Mouse (Mus musculus): ENCODE results near the gene Fgfr1op2. TPM values are rescaled to one million over a fixed set of nuclear protein-coding genes. Genes with fewer than 3 reads are reported as not detected.

Fgfr1op2 gene
- 127 TPM for polyA plus RNA-seq (2017; shearing (Covaris generic))

DNA sequence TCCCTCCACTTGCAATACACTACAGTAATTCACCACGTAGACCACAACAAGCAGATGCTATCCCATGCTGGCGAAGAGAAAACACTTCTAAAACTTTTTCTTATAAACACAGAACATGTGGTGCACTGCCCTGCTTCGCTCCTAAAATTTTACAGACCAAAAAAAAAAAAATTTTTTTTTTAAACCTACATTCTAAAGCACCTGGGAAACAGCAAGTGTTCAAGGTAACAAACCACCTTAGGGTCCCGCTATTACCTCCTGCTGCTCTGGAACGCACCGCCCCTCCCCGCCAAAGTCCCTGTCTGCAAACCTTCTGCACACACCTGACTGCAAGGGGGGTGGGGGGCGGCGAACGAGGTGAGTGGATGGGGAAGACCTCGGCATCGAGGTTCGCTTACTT is at the start of gene Fgfr1op2:
Gene Fgfr1op2, plus strand, starts transcription at position 301 of the 400 bp plus-strand sequence.

DNA sequence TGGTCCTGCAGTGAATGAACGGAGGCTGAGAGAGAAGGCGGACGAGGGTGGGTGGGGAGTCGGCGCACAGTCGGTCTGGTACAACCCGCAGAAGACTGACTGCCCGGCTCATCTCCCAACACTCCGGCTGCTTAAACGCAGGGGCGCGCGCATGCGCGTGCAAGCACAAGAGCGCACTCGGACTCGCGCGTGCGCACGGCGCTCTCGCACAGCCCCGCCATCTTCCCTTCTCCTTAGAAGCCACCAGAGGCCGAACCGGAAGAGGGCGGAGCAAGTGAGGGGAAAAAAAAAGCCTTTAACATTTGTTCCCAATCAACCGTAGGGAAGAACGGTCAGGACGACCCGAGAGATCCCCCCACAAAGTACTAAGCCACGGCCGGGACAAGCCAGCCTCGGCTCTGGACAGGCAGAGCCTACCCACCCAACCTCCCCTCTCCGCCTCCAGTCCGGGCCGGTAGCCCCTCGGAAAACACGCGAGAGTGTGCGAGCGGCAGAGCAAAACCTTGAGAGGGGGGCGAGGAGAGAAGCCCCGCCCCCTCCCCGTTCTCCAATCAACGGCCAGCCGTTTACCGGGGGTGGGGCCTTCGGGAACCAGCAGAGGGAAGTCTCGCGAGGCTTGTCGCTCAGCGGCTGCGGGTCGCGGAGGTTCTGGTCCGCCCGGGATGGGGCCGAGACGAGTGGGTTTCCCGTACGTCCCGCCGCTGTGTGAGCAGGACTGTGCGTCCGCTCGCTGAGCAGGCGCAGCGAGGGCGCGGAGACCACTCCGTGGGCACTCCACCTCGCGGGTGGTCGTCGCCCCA is 507 bp downstream of the Fgfr1op2 start, which contains the start of gene Ints13:
Gene Ints13, minus strand, starts transcription at position 526 of the 800 bp plus-strand sequence.

DNA sequence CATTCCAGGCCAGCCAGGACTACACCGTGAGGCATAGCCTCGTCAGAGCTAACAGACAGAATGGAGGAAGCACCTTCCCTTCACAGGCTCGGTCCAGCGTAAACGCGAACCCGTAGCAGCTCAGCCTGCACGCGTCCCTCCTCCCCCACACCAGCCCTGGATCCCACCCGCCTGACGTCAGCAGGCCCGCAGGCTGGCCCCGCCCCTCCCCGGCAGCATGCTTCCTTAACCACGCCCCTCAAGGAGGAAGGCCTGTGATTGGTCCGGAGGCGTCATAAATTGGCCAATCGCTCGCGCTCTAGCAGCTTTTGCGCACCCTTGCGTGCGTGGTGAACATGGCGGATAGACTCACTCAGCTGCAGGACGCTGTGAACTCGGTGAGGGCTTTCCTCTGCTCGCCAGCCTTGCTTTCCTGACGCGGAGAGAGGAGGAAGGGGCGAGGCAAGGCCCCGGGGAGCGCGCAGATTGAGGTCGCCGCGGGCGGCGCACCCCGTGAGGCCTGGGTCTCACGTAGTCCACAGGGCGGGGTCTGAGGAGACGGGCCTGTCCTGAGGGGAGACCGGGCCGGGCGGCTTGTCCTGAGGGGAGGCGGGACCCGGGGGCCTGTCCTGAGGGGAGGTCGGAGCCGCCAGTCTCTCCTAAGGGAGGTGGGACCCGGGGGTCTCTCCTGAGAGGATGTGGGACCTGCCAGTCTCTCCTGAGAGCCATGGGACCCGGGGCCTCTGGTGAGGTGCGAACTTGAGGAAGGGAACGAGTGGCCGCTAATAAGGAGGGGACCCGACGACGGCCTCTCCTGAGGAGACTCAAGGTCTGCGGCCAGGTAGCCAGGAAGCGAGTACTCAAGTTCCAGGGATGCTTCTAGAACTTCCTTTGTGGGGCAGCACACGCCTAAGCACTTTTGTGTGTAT is 65.5 kb downstream of the Fgfr1op2 start, which contains the start of the genes Med21 and Tm7sf3:
Gene Med21, plus strand, starts transcription at position 272 of the 908 bp plus-strand sequence.
Gene Tm7sf3, minus strand, starts transcription at position 549 of the 908 bp plus-strand sequence.

Other genes with a start within 250 kb of the Fgfr1op2 start
- 231 TPM for gene Itpr2, start 75.0 kb upstream of the Fgfr1op2 start, polyA plus RNA-seq (2017; shearing (Covaris generic))
- gene Ints13, start 632 bp downstream of the Fgfr1op2 start, polyA plus RNA-seq (2017; shearing (Covaris generic)): 79.6 TPM
- 76.9 TPM for gene Med21, start 65.3 kb downstream of the Fgfr1op2 start, polyA plus RNA-seq (2017; shearing (Covaris generic))
- gene Tm7sf3, start 65.6 kb downstream of the Fgfr1op2 start, polyA plus RNA-seq (2017; shearing (Covaris generic)): 18.0 TPM
- 14.4 TPM for gene Stk38l, start 147.8 kb downstream of the Fgfr1op2 start, polyA plus RNA-seq (2017; shearing (Covaris generic))
- gene Arntl2, start 218.9 kb downstream of the Fgfr1op2 start, polyA plus RNA-seq (2017; shearing (Covaris generic)): not detected

All from effector memory CD4-positive, alpha-beta T cell, adult 5 months (primary cell).